Mouse (Mus musculus) megakaryocyte, adult 5-6 weeks (primary cell): Measurements from ENCODE around the gene Tef. TPM values are rescaled to one million over a fixed set of nuclear protein-coding genes. Genes with fewer than 3 reads are reported as not detected.

Experiments
- ATAC-seq: 2 replicates; pipeline ENCODE4 v1.8.0; 2016; ENCODE audit warnings: mild to moderate bottlenecking, inconsistent platforms; ENCODE audit not compliant: poor library complexity, severe bottlenecking
- total RNA-seq, 2 experiments: library from RNA; stranded (forward) in 1 of 2; stranded (reverse) in 1 of 2; fragments of 153-499, 151-499 nt in 1 of 2; fragments of 221-1000, 200-1000 nt in 1 of 2; gene quantifications; 2 replicates each; pipeline versions ENCODE4 v1.2.3 to v1.2.4; 2015 to 2017

The Tef gene
- total RNA-seq, 2 experiments from 2014 or later = 3.1 to 6.5 TPM

- ATAC-seq = no peak
Measured at GRCm38 (mm10) chr15:81846755-81847154, 44.5 kb downstream of the Tef start.

DNA sequence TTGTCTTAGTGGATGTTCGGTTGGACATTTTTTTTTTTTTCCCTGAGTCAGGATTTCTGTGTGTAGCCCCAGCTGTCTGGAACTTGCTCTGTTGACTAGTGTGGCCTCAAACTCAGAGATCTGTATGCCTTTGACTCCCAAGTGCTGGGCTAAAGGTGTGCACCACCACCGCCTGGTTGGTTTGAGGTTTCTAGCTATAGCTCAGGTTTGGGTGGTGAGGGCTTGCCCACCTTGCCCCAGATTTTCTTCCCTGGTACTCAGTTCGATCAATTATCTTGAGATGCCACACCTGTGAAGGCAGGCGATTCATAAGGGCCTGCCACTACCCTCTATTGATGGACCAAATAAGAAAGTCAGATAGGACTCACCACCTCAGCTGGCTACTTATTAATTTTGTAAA lies 44.9 kb downstream of the Tef start:
- ATAC-seq = no peak

GRCm38 (mm10) chr15:81847861-81848260 lies 45.6 kb downstream of the Tef start:
- ATAC-seq = no peak

- ATAC-seq = peak; percentile 77
Measured at GRCm38 (mm10) chr15:81848301-81848700, 46.1 kb downstream of the Tef start.

GRCm38 (mm10) chr15:81849104-81849503 lies 46.9 kb downstream of the Tef start:
- no peak for ATAC-seq

GRCm38 (mm10) chr15:81850718-81851117 lies 48.5 kb downstream of the Tef start:
- ATAC-seq = no peak

GRCm38 (mm10) chr15:81851375-81851774 lies 49.2 kb downstream of the Tef start:
- peak; percentile 70 for ATAC-seq

DNA sequence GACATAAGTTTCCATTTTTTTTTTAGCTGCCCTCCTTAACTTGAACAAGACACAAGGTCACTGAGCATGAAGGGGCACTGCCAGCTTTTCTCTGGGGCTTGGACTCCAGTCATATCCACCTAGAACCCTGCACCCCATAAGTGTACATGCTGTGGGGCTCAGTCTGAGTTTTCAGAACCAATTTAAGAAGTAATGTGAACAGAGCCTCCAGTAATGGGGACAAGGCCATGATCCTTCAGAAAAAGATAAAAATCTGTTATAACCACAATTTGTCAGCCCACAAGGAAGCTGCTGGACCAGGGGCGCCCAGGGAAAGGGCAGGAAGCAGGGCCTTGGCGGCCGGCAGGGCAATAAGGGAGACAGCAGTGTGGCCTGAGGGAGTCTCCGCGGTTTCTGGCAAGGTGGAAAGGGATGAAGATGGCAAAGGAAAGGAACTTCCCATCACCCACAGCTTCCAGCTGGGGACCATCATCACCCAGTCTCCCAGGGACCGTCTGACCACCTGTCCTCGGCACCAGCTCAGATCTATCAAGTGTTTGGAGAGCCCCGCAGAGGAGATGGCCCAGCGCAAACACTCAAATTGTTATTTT lies 50.3 kb downstream of the Tef start:
- ATAC-seq = no peak

DNA sequence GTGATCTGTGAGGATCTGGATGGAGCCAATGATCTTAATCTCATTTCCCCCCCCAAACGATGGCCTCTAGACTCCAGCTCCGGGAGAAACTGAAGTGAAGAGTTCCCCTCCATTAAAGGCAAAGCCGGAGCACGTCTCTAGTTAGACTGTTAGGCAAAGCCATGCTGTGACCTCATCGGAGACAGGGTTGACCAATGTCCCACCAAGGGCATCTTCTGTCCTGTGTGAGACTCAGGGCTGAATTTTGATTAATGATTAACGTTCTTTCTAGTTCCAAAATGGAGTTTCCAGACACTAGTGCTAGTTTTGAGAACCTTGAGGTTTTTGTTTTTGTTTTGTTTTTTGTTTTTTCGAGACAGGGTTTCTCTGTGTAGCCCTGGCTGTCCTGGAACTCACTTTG lies 50.9 kb downstream of the Tef start:
- ATAC-seq = no peak

DNA sequence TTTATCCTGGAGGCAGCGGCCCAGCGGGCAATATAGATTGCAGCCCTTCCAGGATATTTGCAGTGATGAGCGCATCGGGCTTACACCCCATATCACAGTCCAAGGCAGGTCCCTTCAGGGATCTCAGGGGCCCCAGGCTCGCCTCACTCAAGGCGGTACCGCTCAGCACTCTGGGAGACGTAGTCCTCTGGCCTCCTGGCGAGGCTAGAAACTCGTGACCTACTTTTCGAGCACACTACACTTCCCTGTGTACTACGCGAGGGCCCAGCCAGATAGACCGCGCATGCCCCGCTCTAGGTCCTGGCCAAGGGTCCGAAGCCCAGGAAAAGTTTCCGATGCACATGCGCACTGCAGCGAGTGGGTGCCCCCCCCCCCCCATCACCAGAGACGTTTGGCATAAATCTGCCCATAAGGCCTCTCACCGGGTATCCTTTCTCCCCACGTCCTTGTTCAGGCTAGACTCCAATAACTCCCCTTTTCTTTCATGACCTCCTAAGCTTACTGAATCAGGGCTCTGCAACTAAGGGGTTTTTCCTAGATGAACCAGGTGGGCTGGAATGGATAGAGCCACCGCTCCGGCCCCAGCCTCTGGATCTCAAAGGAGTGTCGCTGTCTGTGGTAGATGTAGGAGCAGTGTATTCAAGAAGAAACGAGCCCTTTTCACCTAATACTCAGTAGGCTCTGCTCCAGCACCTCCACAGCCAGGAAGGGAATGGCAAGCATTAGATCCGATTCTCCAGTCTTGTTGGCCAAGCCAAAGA lies 54.0 kb downstream of the Tef start:
- peak; percentile 59 for ATAC-seq

- no peak for ATAC-seq
Measured at GRCm38 (mm10) chr15:81856938-81857723, 54.9 kb downstream of the Tef start.

- ATAC-seq = peak; percentile 4
Measured at GRCm38 (mm10) chr15:81857724-81858116, 55.5 kb downstream of the Tef start.

GRCm38 (mm10) chr15:81858138-81858516 lies 55.9 kb downstream of the Tef start:
- ATAC-seq = peak; percentile 65

DNA sequence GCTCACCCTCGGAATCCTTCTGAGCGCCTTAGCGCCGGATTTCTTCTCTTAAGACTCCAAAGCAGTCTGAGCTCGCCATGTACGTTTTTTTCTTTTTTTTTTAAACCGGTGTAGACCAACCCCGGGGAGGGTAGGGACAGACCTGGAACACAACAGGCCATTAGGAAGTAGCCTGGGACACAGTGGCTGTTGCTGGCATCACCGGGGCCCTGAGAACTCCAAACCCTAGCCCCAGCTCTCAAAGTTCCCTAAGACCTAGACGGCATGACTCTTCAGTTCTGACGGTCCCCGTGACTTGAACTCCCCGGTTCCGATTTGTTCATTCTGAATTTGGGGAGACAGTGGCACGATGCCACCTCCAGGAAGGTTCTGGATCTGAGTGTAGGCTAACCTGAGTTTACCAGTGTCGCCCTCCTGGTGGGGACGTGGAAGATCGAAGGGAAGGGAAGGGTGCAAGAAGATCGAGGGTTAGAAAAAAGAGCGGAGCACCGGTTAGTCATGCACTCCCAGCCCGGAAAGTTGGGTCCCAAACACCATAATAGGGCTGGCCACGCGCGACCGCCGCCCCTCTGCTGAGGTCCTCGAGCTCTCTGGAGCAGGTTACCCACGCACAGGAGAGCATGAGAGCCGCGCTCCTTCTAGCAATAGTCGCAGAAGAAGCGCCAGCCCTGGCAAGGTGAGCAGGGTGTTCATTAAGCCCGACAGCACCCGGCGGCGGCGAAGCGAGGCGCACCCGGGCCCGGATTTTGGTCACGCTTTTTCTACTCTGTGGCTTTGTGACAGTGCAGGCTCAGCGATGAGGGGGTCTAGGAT lies 56.5 kb downstream of the Tef start, which contains the start of gene Tob2:
Gene Tob2 (minus strand): TSS at position 280 of the 813 bp plus-strand sequence.
- ATAC-seq = peak; percentile 19

DNA sequence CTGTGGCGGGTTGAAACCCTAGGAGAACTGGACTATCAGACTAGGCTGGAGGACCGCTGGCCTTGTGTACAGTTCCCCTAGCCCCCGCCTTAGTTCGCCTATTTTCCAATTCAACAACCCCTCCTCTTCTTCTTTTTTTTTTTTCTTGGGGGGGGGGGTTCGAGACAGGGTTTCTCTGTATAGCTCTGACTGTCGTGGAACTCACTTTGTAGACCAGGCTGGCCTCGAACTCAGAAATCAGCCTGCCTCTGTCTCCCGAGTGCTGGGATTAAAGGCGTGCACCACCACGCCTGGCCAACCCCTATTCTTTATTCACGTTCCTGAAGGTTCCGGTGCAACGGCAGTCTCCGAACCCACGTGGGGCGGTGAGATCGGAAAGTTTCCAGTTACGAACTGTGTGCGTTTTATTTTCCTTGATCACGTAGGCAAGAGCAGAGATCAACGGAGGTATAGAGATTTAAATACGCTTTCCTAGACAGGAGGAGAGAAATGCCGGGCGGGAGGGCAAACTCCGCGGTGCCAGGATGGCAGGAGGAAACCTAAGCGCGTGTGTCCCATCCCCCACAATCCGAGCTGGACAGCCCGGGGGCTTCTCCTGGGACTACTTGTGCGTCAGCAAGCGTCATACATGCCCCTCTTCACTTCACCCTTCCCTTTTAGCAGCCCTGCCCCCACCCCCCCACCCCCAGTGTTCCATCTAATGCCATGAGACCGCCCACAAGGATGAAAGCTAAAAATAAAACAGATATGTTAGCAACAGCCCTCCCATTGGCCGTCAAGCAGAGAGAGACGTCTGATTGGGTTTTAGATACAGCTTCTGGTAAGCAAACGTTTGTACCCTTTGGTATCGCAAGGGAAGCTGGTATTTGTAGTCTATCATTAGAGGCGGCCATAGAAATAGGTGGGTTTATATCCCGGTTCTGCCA lies 57.4 kb downstream of the Tef start:
- peak; percentile 55 for ATAC-seq

- ATAC-seq = no peak
Measured at GRCm38 (mm10) chr15:81860471-81861135, 58.4 kb downstream of the Tef start.

- ATAC-seq = no peak
Measured at GRCm38 (mm10) chr15:81864238-81864637, 62.0 kb downstream of the Tef start.

- ATAC-seq = no peak
Measured at GRCm38 (mm10) chr15:81869985-81870384, 67.8 kb downstream of the Tef start.

- ATAC-seq = peak; percentile 92
Measured at GRCm38 (mm10) chr15:81871604-81872261, 69.5 kb downstream of the Tef start, which contains the start of gene Phf5a. Phf5a (minus strand) TSS chr15:81871911.
